Mouse (Mus musculus) intestine, embryonic 16.5 days (tissue): ENCODE measurements around the gene Ska2. TPM values are rescaled to one million over a fixed set of nuclear protein-coding genes. Genes with fewer than 3 reads are reported as not detected.

Experiments used
- ATAC-seq: fragments of 200-750 bp; cut with Nextera tagmentation; 2 replicates; pipeline ENCODE4 v1.8.0; 2017; ENCODE audit warnings: moderate TSS enrichment, moderate library complexity
- H3K27ac ChIP-seq: fragments of 300-500 bp; sonication (generic); 2 replicates; pipeline ENCODE4 v1.5.1; 2014; ENCODE audit warnings: mild to moderate bottlenecking, low read length
- H3K27me3 ChIP-seq: fragments of 300-500 bp; sonication (generic); replicated peaks from 2 replicates; pipeline ENCODE4 v1.6.1; 2014; ENCODE audit warnings: low read length, control low read depth, mixed read lengths; ENCODE audit not compliant: control insufficient read depth, insufficient read depth
- H3K36me3 ChIP-seq: fragments of 300-500 bp; sonication (generic); 2 replicates; pipeline ENCODE4 v1.6.1; 2014; ENCODE audit warnings: low read length, control low read depth; ENCODE audit not compliant: control insufficient read depth, insufficient read depth
- H3K4me1 ChIP-seq: fragments of 300-500 bp; sonication (generic); 2 replicates; pipeline ENCODE4 v1.6.1; 2014; ENCODE audit warnings: low read length, control low read depth, mixed read lengths; ENCODE audit not compliant: control insufficient read depth, insufficient read depth
- H3K4me2 ChIP-seq: fragments of 300-500 bp; sonication (generic); 2 replicates; pipeline ENCODE4 v1.6.1; 2014; ENCODE audit warnings: low read depth, low read length, control low read depth
- H3K4me3 ChIP-seq: fragments of 300-500 bp; sonication (generic); 2 replicates; pipeline ENCODE4 v1.5.1; 2014; ENCODE audit warnings: mild to moderate bottlenecking, low read length
- H3K9ac ChIP-seq: fragments of 300-500 bp; sonication (generic); 2 replicates; pipeline ENCODE4 v1.6.1; 2014; ENCODE audit warnings: low read depth, low read length
- H3K9me3 ChIP-seq: fragments of 300-500 bp; sonication (generic); 2 replicates; pipeline ENCODE4 v1.6.1; 2016; ENCODE audit warnings: low read length, control low read depth; ENCODE audit not compliant: control insufficient read depth
- WGBS: fragments of 180-500 bp; shearing (Covaris S2); extraction: QIAGEN DNeasy Blood & Tissue Kit; methylation state at CpG from one replicate; pipeline ENCODE4 v1.1.7; 2014; 5-methylcytosine and 5-hydroxymethylcytosine counted together
- polyA plus RNA-seq: library from polyadenylated mRNA; unstranded; fragments of >200 nt; fragmentation: Nextera tagmentation; extraction: Ambion mirVana; gene quantifications from 2 replicates; pipeline ENCODE4 v1.2.1, GENCODE M21; 2015

Gene Ska2
- 30.6 and 37.7 TPM in 2 replicates for polyA plus RNA-seq

GRCm38 (mm10) chr11:87108755-87109518 is at the start of gene Ska2:
Gene Ska2 (plus strand): TSS chr11:87109234.
- Histone ChIP-seq H3K9ac (peak within 1 kb of the TSS; percentile 78), H3K4me1 (peaks cover 9% of the 10 kb centered on the region), H3K4me3 (peak within 1 kb of the TSS; percentile 62), H3K36me3 (no peaks in the 10 kb centered on the region), H3K27me3 (no peaks in the 10 kb centered on the region), H3K4me2 (peak within 1 kb of the TSS; percentile 71), H3K27ac (peak within 1 kb of the TSS; percentile 75), H3K9me3 (no peaks in the 10 kb centered on the region)
- peak; percentile 100 for ATAC-seq
- under 1% methylated on average over 40 of the region's 40 CpGs for WGBS

GRCm38 (mm10) chr11:87060410-87060809 is 48.6 kb upstream of the Ska2 start:
- no peak overlapping the region for H3K27ac ChIP-seq
- WGBS = 99% methylated on average over 2 of the region's 2 CpGs
- H3K9me3 ChIP-seq = no peaks in the 10 kb centered on the region
- H3K4me2 ChIP-seq = no peak overlapping the region
- no peaks in the 10 kb centered on the region; the same call in 1 of the 2 replicates for H3K4me1 ChIP-seq
- no peaks in the 10 kb centered on the region for H3K27me3 ChIP-seq
- no peak overlapping the region for H3K9ac ChIP-seq
- ATAC-seq = no peak
- no peak overlapping the region for H3K4me3 ChIP-seq
- H3K36me3 ChIP-seq = no peaks in the 10 kb centered on the region

DNA sequence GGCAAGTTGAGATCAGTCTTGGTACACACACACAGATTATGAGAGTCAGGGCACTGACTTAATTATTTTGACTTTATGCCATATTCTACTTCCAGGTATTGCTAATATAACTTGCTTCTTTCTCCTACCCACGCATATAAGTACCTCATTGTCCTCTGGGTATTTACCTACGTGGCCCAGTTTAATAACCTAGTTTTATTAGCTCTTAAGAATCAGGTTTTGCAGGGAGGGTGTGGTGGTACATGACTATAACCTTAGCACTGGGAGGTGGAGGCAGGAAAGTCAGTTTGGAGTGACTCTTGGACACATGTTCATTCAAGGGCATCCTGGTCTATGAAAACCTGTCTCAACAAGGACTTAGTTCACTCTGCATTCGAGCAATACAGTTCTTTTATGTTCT is 46.9 kb upstream of the Ska2 start:
- no peak overlapping the region for H3K4me2 ChIP-seq
- H3K36me3 ChIP-seq = no peaks in the 10 kb centered on the region
- no peaks in the 10 kb centered on the region for H3K9me3 ChIP-seq
- H3K27me3 ChIP-seq = no peaks in the 10 kb centered on the region
- 40% methylated on average over 3 of the region's 3 CpGs for WGBS
- H3K4me3 ChIP-seq = no peak overlapping the region
- ATAC-seq = peak; percentile 77
- no peak overlapping the region for H3K9ac ChIP-seq
- no peaks in the 10 kb centered on the region for H3K4me1 ChIP-seq
- no peak overlapping the region for H3K27ac ChIP-seq

DNA sequence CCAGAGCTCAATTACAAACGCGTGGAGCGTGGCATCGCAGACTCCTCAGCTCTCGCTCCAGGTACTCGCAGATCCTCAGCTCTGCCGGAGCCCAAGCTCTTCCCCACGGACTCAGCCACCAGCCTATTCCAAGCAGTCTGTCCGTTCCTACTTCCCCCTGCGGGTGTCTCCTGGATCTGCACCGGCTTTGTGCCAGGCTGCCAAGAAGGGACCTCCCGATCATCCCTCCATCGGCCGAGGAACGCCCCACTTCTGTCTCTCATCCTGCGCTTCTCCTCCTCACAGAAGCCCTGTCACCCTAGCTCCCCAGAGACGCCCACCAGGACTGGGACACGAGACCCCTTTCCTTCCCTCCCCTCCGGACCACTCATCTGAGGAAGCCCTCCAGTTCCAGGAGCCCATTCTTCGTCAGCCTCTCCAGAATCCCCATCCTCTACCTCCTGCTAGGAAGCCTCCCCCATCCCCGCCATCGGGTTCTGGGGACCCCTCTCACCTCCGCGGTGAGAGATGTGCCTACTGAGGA is 35.6 kb upstream of the Ska2 start:
- H3K27ac ChIP-seq = peak overlapping the region; percentile 53; the same call in 1 of the 2 replicates
- 2% methylated on average over 24 of the region's 24 CpGs for WGBS
- H3K4me3 ChIP-seq = peak overlapping the region; percentile 61
- peaks cover 3% of the 10 kb centered on the region; the same call in 1 of the 2 replicates for H3K4me1 ChIP-seq
- H3K9me3 ChIP-seq = no peaks in the 10 kb centered on the region
- H3K4me2 ChIP-seq = peak overlapping the region; percentile 91
- peak overlapping the region; percentile 76 for H3K9ac ChIP-seq
- ATAC-seq = peak; percentile 79
- H3K27me3 ChIP-seq = no peaks in the 10 kb centered on the region
- H3K36me3 ChIP-seq = peaks cover 2% of the 10 kb centered on the region; the same call in 1 of the 2 replicates

DNA sequence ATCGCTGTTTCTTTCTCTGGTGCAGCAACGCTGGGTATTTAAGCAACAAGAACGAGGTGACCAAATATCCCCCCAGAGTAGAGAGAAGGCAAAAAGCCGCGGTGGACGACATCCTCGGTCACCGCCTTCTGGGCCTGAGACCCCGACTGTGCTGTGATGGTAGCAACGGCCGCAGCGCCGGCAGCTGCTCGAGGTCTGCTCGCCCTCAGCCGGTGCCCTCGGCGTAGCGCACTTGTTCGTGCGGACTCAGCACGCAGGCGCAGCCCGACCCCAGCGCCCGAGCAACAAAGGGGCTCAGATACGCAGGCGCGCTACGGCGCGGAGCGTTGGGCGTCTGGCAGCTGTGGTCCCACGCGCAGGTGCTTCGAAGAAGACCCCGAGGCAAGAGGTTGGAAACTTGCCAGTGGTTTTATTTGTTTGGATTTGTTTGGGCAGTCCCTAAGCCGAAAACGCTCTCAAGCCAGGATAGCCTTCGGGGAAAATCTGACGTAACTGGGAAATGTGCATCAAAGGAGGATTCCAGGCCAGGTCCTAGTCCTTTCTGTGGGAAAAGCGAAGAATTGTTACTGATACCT is 35.1 kb upstream of the Ska2 start, which contains the start of gene Gdpd1:
Gdpd1 (minus strand) TSS at position 197 of the 575 bp plus-strand sequence.
- H3K4me1 ChIP-seq = peaks cover 3% of the 10 kb centered on the region; the same call in 1 of the 2 replicates
- H3K9ac ChIP-seq = peak within 1 kb of the TSS; percentile 76
- H3K4me3 ChIP-seq = peak within 1 kb of the TSS; percentile 61
- peak within 1 kb of the TSS; percentile 53; the same call in 1 of the 2 replicates for H3K27ac ChIP-seq
- no peaks in the 10 kb centered on the region for H3K9me3 ChIP-seq
- peak; percentile 92 for ATAC-seq
- H3K4me2 ChIP-seq = peak within 1 kb of the TSS; percentile 91
- H3K27me3 ChIP-seq = no peaks in the 10 kb centered on the region
- peaks cover 2% of the 10 kb centered on the region; the same call in 1 of the 2 replicates for H3K36me3 ChIP-seq
- under 1% methylated on average over 43 of the region's 43 CpGs for WGBS

DNA sequence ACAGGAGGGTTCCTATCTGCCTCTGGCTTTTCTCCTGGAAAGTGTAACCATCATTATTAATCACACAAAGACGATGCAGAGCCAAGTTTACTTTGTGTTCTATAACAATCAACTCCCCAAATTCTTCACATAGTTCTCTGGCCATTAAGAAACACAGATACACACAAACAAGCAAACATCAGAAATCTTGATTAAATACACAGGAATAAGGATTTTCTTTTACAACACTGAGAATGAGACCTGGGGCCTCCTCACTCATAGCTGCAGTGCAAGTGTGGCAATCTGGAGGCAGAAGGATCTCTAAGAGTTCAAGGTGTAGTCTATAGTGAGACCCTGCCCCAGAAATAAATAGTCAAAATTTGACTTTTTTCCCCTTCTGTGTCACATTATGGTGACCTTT is 25.3 kb upstream of the Ska2 start:
- Histone ChIP-seq H3K4me2 (no peak overlapping the region), H3K27ac (no peak overlapping the region), H3K4me1 (peaks cover 13% of the 10 kb centered on the region), H3K4me3 (no peak overlapping the region), H3K9ac (no peak overlapping the region), H3K9me3 (no peaks in the 10 kb centered on the region), H3K36me3 (no peaks in the 10 kb centered on the region), H3K27me3 (no peaks in the 10 kb centered on the region)
- 39% methylated on average over 1 of the region's 1 CpGs for WGBS
- ATAC-seq = no peak

- H3K27me3 ChIP-seq = no peaks in the 10 kb centered on the region
- H3K9me3 ChIP-seq = no peaks in the 10 kb centered on the region
- no peak for ATAC-seq
- H3K27ac ChIP-seq = no peak overlapping the region
- peak overlapping the region; percentile 88; the same call in 1 of the 2 replicates for H3K9ac ChIP-seq
- peaks cover 13% of the 10 kb centered on the region for H3K4me1 ChIP-seq
- no peaks in the 10 kb centered on the region for H3K36me3 ChIP-seq
- WGBS = 83% methylated on average over 13 of the region's 13 CpGs
- H3K4me3 ChIP-seq = peak overlapping the region; percentile 96
- peak overlapping the region; percentile 79 for H3K4me2 ChIP-seq
These were observed 23.6 kb upstream of the Ska2 start for GRCm38 (mm10) chr11:87085461-87085860.

DNA sequence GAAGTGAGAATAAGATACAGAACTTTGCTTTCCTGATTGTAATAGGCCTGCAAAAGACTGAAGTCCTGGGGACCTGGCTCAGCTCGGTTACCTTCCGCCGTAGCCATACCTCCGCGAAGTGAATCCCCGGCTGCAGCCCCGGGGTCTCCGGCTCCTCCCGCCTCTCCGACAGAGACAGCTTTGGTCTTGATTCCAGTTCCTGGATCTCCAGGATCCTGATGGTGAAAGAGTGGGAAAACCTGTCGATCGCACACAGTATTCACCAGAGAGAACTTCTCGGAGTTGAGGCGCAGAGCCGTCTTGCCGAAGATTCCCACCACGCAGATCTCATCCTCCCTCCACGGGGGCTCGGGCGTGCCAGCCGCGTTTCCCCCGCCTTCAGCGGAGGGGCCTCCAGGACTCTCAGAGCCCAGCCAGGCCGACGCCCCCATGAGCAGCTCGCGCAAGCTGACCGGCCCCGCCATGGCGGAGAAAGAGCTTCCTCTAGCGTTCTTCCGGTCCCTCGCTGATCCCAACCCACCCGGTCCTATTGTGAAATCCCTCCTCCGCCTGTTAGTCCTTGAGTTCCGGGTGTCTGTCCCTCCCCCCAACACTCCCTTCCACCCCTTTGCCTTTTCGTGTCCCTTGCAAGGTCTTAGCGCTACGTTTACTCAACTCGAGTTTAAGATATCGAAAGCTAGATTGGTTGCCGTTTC is 22.6 kb upstream of the Ska2 start, which contains the start of gene Smg8:
Smg8 (minus strand) TSS at position 485 of the 695 bp plus-strand sequence.
- WGBS = under 1% methylated on average over 43 of the region's 43 CpGs
- peak; percentile 95 for ATAC-seq
- peak within 1 kb of the TSS; percentile 79 for H3K4me2 ChIP-seq
- H3K36me3 ChIP-seq = no peaks in the 10 kb centered on the region
- peak within 1 kb of the TSS; percentile 96 for H3K4me3 ChIP-seq
- peak within 1 kb of the TSS; percentile 88 for H3K9ac ChIP-seq
- H3K4me1 ChIP-seq = peaks cover 13% of the 10 kb centered on the region
- H3K27ac ChIP-seq = peak within 1 kb of the TSS; percentile 57; the same call in 1 of the 2 replicates
- no peaks in the 10 kb centered on the region for H3K27me3 ChIP-seq
- no peaks in the 10 kb centered on the region for H3K9me3 ChIP-seq

GRCm38 (mm10) chr11:87087142-87087541 is 21.9 kb upstream of the Ska2 start:
- H3K4me2 ChIP-seq = peak overlapping the region; percentile 79
- H3K27me3 ChIP-seq = no peaks in the 10 kb centered on the region
- peaks cover 13% of the 10 kb centered on the region for H3K4me1 ChIP-seq
- H3K9ac ChIP-seq = 0 out of 2 replicates have a peak overlapping the region, but pooled peaks have one; percentile 88
- H3K4me3 ChIP-seq = peak overlapping the region; percentile 96
- 60% methylated on average over 2 of the region's 2 CpGs for WGBS
- no peak overlapping the region for H3K27ac ChIP-seq
- no peak for ATAC-seq
- no peaks in the 10 kb centered on the region for H3K9me3 ChIP-seq
- H3K36me3 ChIP-seq = peaks cover 6% of the 10 kb centered on the region; the same call in 1 of the 2 replicates
